Mouse (Mus musculus) activated CD4-positive, CD25-positive, alpha-beta regulatory T cell, adult 4 months (primary cell): ENCODE results near the gene Tgfbr3l. TPM values are rescaled to one million over a fixed set of nuclear protein-coding genes. Genes with fewer than 3 reads are reported as not detected.

ENCODE experiments used
- ATAC-seq: one replicate; pipeline ENCODE4 v1.8.0; 2017
- polyA plus RNA-seq, 2 experiments: library from polyadenylated mRNA; unstranded; fragments of 100-300 nt; shearing (Covaris generic); gene quantifications; one replicate each; pipeline ENCODE4 v1.2.1; 2017

Gene Tgfbr3l
- polyA plus RNA-seq, 2 experiments from 2014 or later: 3.5 to 6.8 TPM

- no peak for ATAC-seq
Measured at GRCm38 (mm10) chr8:4269609-4270008, 21.6 kb downstream of the Tgfbr3l start.

DNA sequence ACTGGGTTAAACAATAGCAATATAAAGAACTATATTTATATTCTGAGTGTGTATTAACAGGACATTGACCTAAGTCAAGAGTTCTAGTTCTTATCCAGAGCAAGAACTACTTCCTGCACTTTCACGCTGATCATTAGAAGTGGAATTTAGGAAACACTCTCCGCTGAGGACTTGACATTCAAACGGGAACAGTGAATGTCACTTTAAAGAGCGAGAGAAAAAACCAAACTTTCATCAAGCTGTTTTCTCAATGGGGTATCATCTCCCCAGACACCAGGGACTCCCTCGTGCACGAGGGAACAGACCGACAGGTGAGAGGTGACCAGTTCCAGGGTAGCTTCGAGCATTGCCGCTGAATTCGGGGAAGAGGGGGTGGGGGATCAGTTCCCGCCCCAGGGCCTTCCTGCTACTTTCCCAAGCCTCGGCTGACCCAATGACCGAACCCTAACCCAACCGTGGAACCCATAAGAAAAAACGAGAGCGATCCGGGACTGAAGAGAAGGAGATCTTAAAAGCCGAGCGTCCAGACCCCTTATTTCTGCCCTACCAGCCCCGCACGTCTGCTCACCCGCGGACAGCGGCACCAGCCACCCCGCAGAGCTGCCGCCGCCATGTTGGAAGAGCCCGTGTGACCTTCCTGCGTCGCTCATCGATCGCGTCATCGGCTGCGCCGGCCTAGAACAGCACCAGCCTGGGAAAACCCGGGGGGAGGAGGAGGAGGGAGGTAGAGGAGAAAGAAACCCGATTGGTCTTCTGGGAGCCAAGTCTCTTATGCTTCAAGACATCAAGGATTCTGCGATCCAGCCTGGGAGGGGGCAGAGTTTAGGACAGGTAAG lies 27.5 kb downstream of the Tgfbr3l start, which contains the start of gene Timm44:
Timm44 (minus strand) TSS at position 639 of the 836 bp plus-strand sequence.
- peak; percentile 97 for ATAC-seq

DNA sequence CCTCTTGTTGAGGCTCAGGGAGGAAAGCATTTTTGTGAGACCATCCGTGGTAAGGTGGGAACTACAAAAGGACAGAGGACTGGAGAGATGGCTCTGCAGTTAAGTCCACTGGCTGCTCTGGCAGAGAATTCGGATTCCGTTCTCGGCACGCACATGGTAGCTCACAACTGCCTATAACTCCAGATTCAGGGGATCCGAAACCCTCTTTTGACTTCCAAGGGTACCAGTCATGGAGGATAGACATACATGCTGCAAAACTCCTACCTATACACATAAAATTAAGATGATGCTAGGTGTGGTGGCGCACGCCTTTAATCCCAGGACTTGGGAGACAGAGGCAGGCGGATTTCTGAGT lies 28.1 kb downstream of the Tgfbr3l start:
- no peak for ATAC-seq

DNA sequence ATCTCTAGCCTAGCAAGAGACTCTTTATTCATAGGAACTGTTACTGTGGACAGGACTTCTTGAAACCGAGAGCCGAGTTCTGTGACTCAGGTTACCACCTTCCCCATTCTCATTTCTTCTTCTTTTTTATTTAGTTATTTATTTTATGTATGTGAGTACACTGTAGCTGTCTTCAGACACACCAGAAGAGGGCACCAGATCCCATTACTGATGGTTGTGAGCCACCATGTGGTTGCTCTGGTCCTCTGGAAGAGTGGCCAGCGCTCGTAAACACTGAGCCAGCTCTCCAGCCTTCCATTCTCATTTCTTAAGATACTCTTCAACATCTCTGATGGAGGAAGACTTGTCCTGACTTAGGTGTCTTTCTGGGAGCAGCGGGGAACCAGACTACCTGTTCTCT lies 44.7 kb downstream of the Tgfbr3l start:
- no peak for ATAC-seq

- no peak for ATAC-seq
Measured at GRCm38 (mm10) chr8:4297822-4298221, 49.8 kb downstream of the Tgfbr3l start.

Other genes starting within 250 kb of the Tgfbr3l start
- not detected for gene Cd209f, start 142.4 kb upstream of the Tgfbr3l start, polyA plus RNA-seq
- not detected for gene Cd209g, start 114.1 kb upstream of the Tgfbr3l start, polyA plus RNA-seq
- gene Evi5l, start 81.6 kb upstream of the Tgfbr3l start, polyA plus RNA-seq: 1 to 10 TPM; 4.1 TPM
- gene Prr36, start 30.8 kb upstream of the Tgfbr3l start, polyA plus RNA-seq: under 1 TPM in 1 of 2 experiments, not detected in 1; 0.15 TPM
- gene Lrrc8e, start 21.4 kb upstream of the Tgfbr3l start, polyA plus RNA-seq: not detected
- 10 to 100 TPM; 18.3 to 29.8 TPM for gene Map2k7, start 9.5 kb upstream of the Tgfbr3l start, polyA plus RNA-seq
- 1 to 10 TPM in 1 of 2 experiments, under 1 TPM in 1; 0.61 to 1.3 TPM for gene Gm49320, start 9.3 kb upstream of the Tgfbr3l start, polyA plus RNA-seq
- 10 to 100 TPM; 10.4 to 11.0 TPM for gene Snapc2, start 4.9 kb downstream of the Tgfbr3l start, polyA plus RNA-seq
- gene Ctxn1, start 11.1 kb downstream of the Tgfbr3l start, polyA plus RNA-seq: under 1 TPM in 1 of 2 experiments, not detected in 1; 0.83 TPM
- 10 to 100 TPM; 74.9 to 77.5 TPM for gene Timm44, start 27.7 kb downstream of the Tgfbr3l start, polyA plus RNA-seq
- 10 to 100 TPM in 1 of 2 experiments, 1 to 10 TPM in 1; 7.8 to 10.8 TPM for gene Ccl25, start 77.0 kb downstream of the Tgfbr3l start, polyA plus RNA-seq
- gene Elavl1, start 77.2 kb downstream of the Tgfbr3l start, polyA plus RNA-seq: 10 to 100 TPM; 37.2 to 38.4 TPM
- 10 to 100 TPM; 72.9 to 87.0 TPM for gene Cers4, start 244.8 kb downstream of the Tgfbr3l start, polyA plus RNA-seq